Mouse (Mus musculus) MEL (cell line): ENCODE results near the gene Elp5. TPM values are rescaled to one million over a fixed set of nuclear protein-coding genes. Genes with fewer than 3 reads are reported as not detected.

Experiments used
- DNase-seq: peaks from one replicate; pipeline ENCODE4 v3.0.0; 2011; ENCODE audit warnings: low read depth, low spot score
- H3K27ac ChIP-seq: 2 replicates; pipeline ENCODE4 v1.5.1; 2012; ENCODE audit warnings: low read depth, mild to moderate bottlenecking, control low read depth, low read length, moderate library complexity; ENCODE audit not compliant: control insufficient read depth
- H3K27me3 ChIP-seq, 2 experiments: fragments of 150-350 bp in 1 of 2; sonication (generic) in 1 of 2; 2 replicates each; pipeline ENCODE4 v1.6.1; 2012; ENCODE audit warnings: low read length in 2 of 2, mild to moderate bottlenecking in 2 of 2, improper control_type of control experiment in 1 of 2, moderate library complexity in 1 of 2; ENCODE audit not compliant: insufficient read depth in 2 of 2, control insufficient read depth in 1 of 2
- H3K36me3 ChIP-seq, 2 experiments: 2 replicates each; pipeline ENCODE4 v1.6.1; 2012 to 2014; ENCODE audit warnings: low read length in 2 of 2, improper control_type of control experiment in 1 of 2, inconsistent platforms in 1 of 2, mild to moderate bottlenecking in 1 of 2; ENCODE audit not compliant: insufficient read depth in 2 of 2, control insufficient read depth in 1 of 2
- H3K4me1 ChIP-seq, 2 experiments: fragments of 150-350 bp in 1 of 2; sonication (generic) in 1 of 2; 2 replicates each; pipeline ENCODE4 v1.6.1; 2012; ENCODE audit warnings: low read length in 2 of 2, improper control_type of control experiment in 1 of 2, mild to moderate bottlenecking in 1 of 2; ENCODE audit not compliant: insufficient read depth in 2 of 2, control insufficient read depth in 1 of 2
- H3K4me3 ChIP-seq, 2 experiments: fragments of 150-350 bp in 1 of 2; sonication (generic) in 1 of 2; 2 replicates each; pipeline ENCODE4 v1.5.1; 2012; ENCODE audit warnings: low read depth in 2 of 2, low read length in 2 of 2, mild to moderate bottlenecking in 2 of 2, moderate library complexity in 2 of 2, control low read depth in 1 of 2, improper control_type of control experiment in 1 of 2; ENCODE audit not compliant: control insufficient read depth in 1 of 2, insufficient read depth in 1 of 2
- H3K79me2 ChIP-seq: 2 replicates; pipeline ENCODE4 v1.6.1; 2012; ENCODE audit warnings: mild to moderate bottlenecking, low read length, moderate library complexity; ENCODE audit not compliant: control insufficient read depth, poor library complexity, insufficient read depth
- H3K9ac ChIP-seq: 2 replicates; pipeline ENCODE4 v1.6.1; 2012; ENCODE audit warnings: low read depth, mild to moderate bottlenecking, control low read depth, low read length, moderate library complexity; ENCODE audit not compliant: control insufficient read depth, poor library complexity, severe bottlenecking
- H3K9me3 ChIP-seq: fragments of 150-350 bp; sonication (generic); replicated peaks from 2 replicates; pipeline ENCODE4 v1.6.1; 2012; ENCODE audit warnings: mild to moderate bottlenecking, low read length, improper control_type of control experiment, moderate library complexity; ENCODE audit not compliant: insufficient read depth
- BHLHE40 ChIP-seq: IDR thresholded peaks from 2 replicates; pipeline ENCODE4 v1.6.1; 2012; ENCODE audit warnings: low read depth, mild to moderate bottlenecking, inconsistent platforms, low read length, improper control_type of control experiment, borderline replicate concordance
- CHD1 ChIP-seq: IDR thresholded peaks from 2 replicates; pipeline ENCODE4 v1.6.1; 2012; ENCODE audit warnings: low read depth, mild to moderate bottlenecking, inconsistent platforms, low read length, improper control_type of control experiment
- CHD2 ChIP-seq: IDR thresholded peaks from 2 replicates; pipeline ENCODE4 v1.6.1; 2011; ENCODE audit warnings: low read length, improper control_type of control experiment
- CTCF ChIP-seq, 3 experiments: IDR thresholded peaks in 2 of 3; conservative IDR thresholded peaks in 1 of 3; 2 replicates each; pipeline ENCODE4 v1.5.1; 2011 to 2012; ENCODE audit warnings: low read length in 3 of 3, low read depth in 2 of 3, mild to moderate bottlenecking in 2 of 3, improper control_type of control experiment in 1 of 3, inconsistent platforms in 1 of 3, mixed read lengths in 1 of 3, moderate library complexity in 1 of 3; ENCODE audit not compliant: control insufficient read depth in 1 of 3, insufficient read depth in 1 of 3, poor library complexity in 1 of 3, severe bottlenecking in 1 of 3
- E2F4 ChIP-seq: IDR thresholded peaks from 2 replicates; pipeline ENCODE4 v1.6.1; 2011; ENCODE audit warnings: low read depth, low read length, improper control_type of control experiment, borderline replicate concordance
- ELF1 ChIP-seq: IDR thresholded peaks from 2 replicates; pipeline ENCODE4 v1.6.1; 2014; ENCODE audit warnings: low read depth, mild to moderate bottlenecking, inconsistent platforms, low read length, improper control_type of control experiment, moderate library complexity
- EP300 ChIP-seq, 2 experiments: IDR thresholded peaks; 2 replicates each; pipeline ENCODE4 v1.6.1; 2011; ENCODE audit warnings: improper control_type of control experiment in 2 of 2, low read length in 2 of 2, low read depth in 1 of 2, mild to moderate bottlenecking in 1 of 2
- ETS1 ChIP-seq: IDR thresholded peaks from 2 replicates; pipeline ENCODE4 v1.6.1; 2012; ENCODE audit warnings: low read depth, mild to moderate bottlenecking, inconsistent platforms, low read length, improper control_type of control experiment, moderate library complexity
- GABPA ChIP-seq: IDR thresholded peaks from 2 replicates; pipeline ENCODE4 v1.6.1; 2012; ENCODE audit warnings: low read depth, mild to moderate bottlenecking, inconsistent platforms, low read length, improper control_type of control experiment, moderate library complexity
- GATA1 ChIP-seq: IDR thresholded peaks from 2 replicates; pipeline ENCODE4 v1.6.1; 2011; ENCODE audit warnings: low read depth, low read length, improper control_type of control experiment
- HCFC1 ChIP-seq: IDR thresholded peaks from 2 replicates; pipeline ENCODE4 v1.6.1; 2012; ENCODE audit warnings: low read depth, mild to moderate bottlenecking, inconsistent platforms, low read length, improper control_type of control experiment, moderate library complexity
- JUND ChIP-seq: IDR thresholded peaks from 2 replicates; pipeline ENCODE4 v1.6.1; 2011; ENCODE audit warnings: low read depth, mild to moderate bottlenecking, improper control_type of control experiment, low read length
- KAT2A ChIP-seq: conservative IDR thresholded peaks from 2 replicates; pipeline ENCODE4 v1.6.1; 2012; ENCODE audit warnings: low read depth, low read length, improper control_type of control experiment, inconsistent platforms
- MAFK ChIP-seq: IDR thresholded peaks from 2 replicates; pipeline ENCODE4 v1.6.1; 2011; ENCODE audit warnings: low read depth, mild to moderate bottlenecking, low read length, improper control_type of control experiment, borderline replicate concordance
- MAX ChIP-seq: IDR thresholded peaks from 2 replicates; pipeline ENCODE4 v1.6.1; 2011; ENCODE audit warnings: low read length, improper control_type of control experiment
- MAZ ChIP-seq: IDR thresholded peaks from 2 replicates; pipeline ENCODE4 v1.6.1; 2012; ENCODE audit warnings: low read depth, mild to moderate bottlenecking, inconsistent platforms, low read length, improper control_type of control experiment
- MXI1 ChIP-seq: IDR thresholded peaks from 2 replicates; pipeline ENCODE4 v1.6.1; 2011; ENCODE audit warnings: mild to moderate bottlenecking, low read depth, low read length, improper control_type of control experiment
- MYB ChIP-seq: IDR thresholded peaks from 2 replicates; pipeline ENCODE4 v1.6.1; 2011; ENCODE audit warnings: mild to moderate bottlenecking, low read depth, low read length, improper control_type of control experiment
- NELFE ChIP-seq: IDR thresholded peaks from 2 replicates; pipeline ENCODE4 v1.6.1; 2011; ENCODE audit warnings: low read depth, low read length, improper control_type of control experiment
- NRF1 ChIP-seq: IDR thresholded peaks from 2 replicates; pipeline ENCODE4 v1.6.1; 2014; ENCODE audit warnings: low read depth, mild to moderate bottlenecking, inconsistent platforms, low read length, improper control_type of control experiment, moderate library complexity; ENCODE audit not compliant: poor library complexity, insufficient read depth, severe bottlenecking
- POLR2A ChIP-seq, 2 experiments: IDR thresholded peaks; 2 replicates each; pipeline ENCODE4 v1.6.1; 2011 to 2012; ENCODE audit warnings: low read length in 2 of 2, mild to moderate bottlenecking in 2 of 2, control low read depth in 1 of 2, improper control_type of control experiment in 1 of 2, low read depth in 1 of 2, moderate library complexity in 1 of 2; ENCODE audit not compliant: control insufficient read depth in 1 of 2, insufficient read depth in 1 of 2, poor library complexity in 1 of 2
- POLR2AphosphoS2 ChIP-seq: IDR thresholded peaks from 2 replicates; pipeline ENCODE4 v1.6.1; 2011; ENCODE audit warnings: low read length, improper control_type of control experiment
- RAD21 ChIP-seq: IDR thresholded peaks from 2 replicates; pipeline ENCODE4 v1.6.1; 2011; ENCODE audit warnings: mild to moderate bottlenecking, low read depth, low read length, improper control_type of control experiment
- RCOR1 ChIP-seq: IDR thresholded peaks from 2 replicates; pipeline ENCODE4 v1.6.1; 2012; ENCODE audit warnings: low read depth, mild to moderate bottlenecking, inconsistent platforms, low read length, improper control_type of control experiment
- SIN3A ChIP-seq: IDR thresholded peaks from 2 replicates; pipeline ENCODE4 v1.6.1; 2012; ENCODE audit warnings: low read length, improper control_type of control experiment, inconsistent platforms
- SMC3 ChIP-seq: IDR thresholded peaks from 2 replicates; pipeline ENCODE4 v1.6.1; 2011; ENCODE audit warnings: low read depth, low read length, improper control_type of control experiment
- TBP ChIP-seq: IDR thresholded peaks from 2 replicates; pipeline ENCODE4 v1.8.0; 2011; ENCODE audit warnings: low read depth, low read length, improper control_type of control experiment
- TCF12 ChIP-seq: IDR thresholded peaks from 2 replicates; pipeline ENCODE4 v1.6.1; 2014; ENCODE audit warnings: low read depth, mild to moderate bottlenecking, inconsistent platforms, low read length, improper control_type of control experiment, moderate library complexity
- UBTF ChIP-seq: IDR thresholded peaks from 2 replicates; pipeline ENCODE4 v1.6.1; 2012; ENCODE audit warnings: low read depth, mild to moderate bottlenecking, inconsistent platforms, low read length, improper control_type of control experiment, moderate library complexity, borderline replicate concordance; ENCODE audit not compliant: insufficient read depth
- USF1 ChIP-seq: IDR thresholded peaks from 2 replicates; pipeline ENCODE4 v1.6.1; 2014; ENCODE audit warnings: low read depth, mild to moderate bottlenecking, inconsistent platforms, low read length, improper control_type of control experiment, moderate library complexity
- USF2 ChIP-seq, 2 experiments: IDR thresholded peaks; 2 replicates each; pipeline ENCODE4 v1.6.1; 2011 to 2012; ENCODE audit warnings: improper control_type of control experiment in 2 of 2, low read length in 2 of 2, borderline replicate concordance in 1 of 2, inconsistent platforms in 1 of 2, low read depth in 1 of 2, mild to moderate bottlenecking in 1 of 2; ENCODE audit not compliant: insufficient read depth in 1 of 2
- ZC3H11A ChIP-seq: IDR thresholded peaks from 2 replicates; pipeline ENCODE4 v1.6.1; 2012; ENCODE audit warnings: low read depth, mild to moderate bottlenecking, inconsistent platforms, low read length, improper control_type of control experiment
- ZKSCAN1 ChIP-seq: IDR thresholded peaks from 2 replicates; pipeline ENCODE4 v1.6.1; 2012; ENCODE audit warnings: low read depth, mild to moderate bottlenecking, inconsistent platforms, low read length, improper control_type of control experiment, moderate library complexity
- ZMIZ1 ChIP-seq: IDR thresholded peaks from 2 replicates; pipeline ENCODE4 v1.6.1; 2012; ENCODE audit warnings: low read depth, mild to moderate bottlenecking, inconsistent platforms, low read length, improper control_type of control experiment, moderate library complexity
- ZNF384 ChIP-seq: IDR thresholded peaks from 2 replicates; pipeline ENCODE4 v1.6.1; 2012; ENCODE audit warnings: low read depth, mild to moderate bottlenecking, inconsistent platforms, low read length, improper control_type of control experiment
- polyA plus RNA-seq, 2 experiments: library from polyadenylated mRNA; stranded (reverse) in 1 of 2; unstranded in 1 of 2; fragments of >175 nt in 1 of 2; fragments of >200 nt in 1 of 2; gene quantifications; 2 replicates each; pipeline versions ENCODE4 v1.2.1 to v1.2.4; 2012; ENCODE audit warnings: low replicate concordance in 2 of 2, low read depth in 1 of 2; ENCODE audit not compliant: insufficient read length in 2 of 2, insufficient read depth in 1 of 2, missing spikeins in 1 of 2
- total RNA-seq: library from RNA; depleted of rRNA; stranded (reverse); fragments of 300-350 nt; gene quantifications from 2 replicates; pipeline ENCODE4 v1.2.3, GENCODE M21; 2012

Gene Elp5
- total and polyA plus RNA-seq, 3 experiments = 189 to 222 TPM; not detected in 1

DNA sequence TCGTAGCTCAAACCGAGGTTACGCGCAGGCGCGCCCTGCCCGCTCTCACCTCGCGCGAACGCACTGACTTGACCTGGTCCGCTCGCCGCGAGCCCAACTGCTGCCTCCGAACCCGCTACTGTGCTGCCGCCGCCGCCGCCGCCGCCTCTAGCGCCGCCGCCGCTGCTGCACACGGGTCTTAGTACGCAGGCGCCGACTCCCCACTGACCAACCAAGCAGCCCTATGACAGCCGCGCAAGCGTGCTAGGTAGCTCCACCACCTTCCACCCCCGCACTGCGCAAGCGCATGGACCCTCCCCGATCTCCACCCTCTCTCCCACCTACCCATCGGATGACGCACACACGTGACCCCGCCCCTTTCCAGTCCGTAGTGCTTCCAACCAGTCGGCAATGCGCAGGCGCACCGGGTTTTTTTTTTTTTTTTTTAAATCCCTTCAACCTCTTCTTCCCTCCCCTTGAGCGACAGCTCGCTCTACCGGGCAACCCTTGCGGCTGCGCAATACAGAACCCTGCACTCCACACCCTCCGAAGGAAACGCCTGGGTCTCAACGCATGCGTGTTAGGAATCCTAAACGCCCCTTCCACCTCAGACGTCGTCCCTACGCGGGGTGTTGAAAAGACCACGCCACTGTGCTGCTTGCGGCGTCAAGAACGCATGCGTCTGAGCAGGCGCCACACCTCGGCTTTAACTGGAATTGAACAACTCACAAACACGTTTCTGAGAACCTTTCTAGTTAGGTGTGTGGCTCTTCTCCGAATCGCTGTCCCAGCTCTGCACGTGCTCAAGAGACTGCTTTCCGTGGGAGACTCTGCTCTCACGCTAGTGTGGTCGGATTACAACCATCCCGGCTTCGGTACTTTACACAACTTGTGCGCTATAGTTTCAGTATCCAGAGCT, 61.0 kb downstream of the Elp5 start, which contains the start of gene Eif5a:
TSS of gene Eif5a (minus strand) at position 845 of the 898 bp plus-strand sequence.
- H3K27ac ChIP-seq = peak within 1 kb of the TSS; percentile 98
- H3K4me3 ChIP-seq = peak within 1 kb of the TSS; percentile 77 to 96
- H3K36me3 ChIP-seq = peaks cover 22 to 46% of the 10 kb centered on the region in 2 experiments
- DNase-seq = peak; percentile 100
- peaks cover 42% of the 10 kb centered on the region for H3K79me2 ChIP-seq
- H3K9ac ChIP-seq = peak within 1 kb of the TSS; percentile 89
- H3K4me1 ChIP-seq = peaks cover 13 to 35% of the 10 kb centered on the region in 2 experiments
- H3K27me3 ChIP-seq = no peaks in the 10 kb centered on the region
- H3K9me3 ChIP-seq = no peaks in the 10 kb centered on the region
- TF ChIP-seq JUND (no peak), ELF1 (peak; percentile 67), TCF12 (peak; percentile 70), ZNF384 (peak; percentile 100), MAX (peak; percentile 98), CHD2 (no peak), GABPA (no peak), SMC3 (peak; percentile 21; the same call in 1 of the 2 replicates), CHD1 (no peak), USF1 (peak; percentile 97), EP300 (IDR thresholded peaks at IDR 0.05; ENCODE audit: low read depth in 1 of 2, low read length in 2 of 2) (0 out of 4 replicates have a peak, but pooled peaks of 1 of the 2 experiments have one; percentile 26), BHLHE40 (peak; percentile 94), NRF1 (peak; percentile 80), ZC3H11A (no peak), MYB (no peak), MAFK (no peak), ZMIZ1 (peak; percentile 95), MAZ (peak; percentile 56), CTCF (IDR thresholded peaks at IDR 0.05 in 2 of 3, conservative IDR thresholded peaks at IDR 0.05 in 1 of 3; ENCODE audit: control insufficient read depth in 1 of 3, insufficient read depth in 1 of 3, low read depth in 2 of 3, low read length in 3 of 3, poor library complexity in 1 of 3, severe bottlenecking in 1 of 3) (peak; percentile 49 to 62 (median 59)), RCOR1 (no peak; the same call in 1 of the 2 replicates), MXI1 (peak; percentile 98), USF2 (IDR thresholded peaks at IDR 0.05; ENCODE audit: borderline replicate concordance in 1 of 2, insufficient read depth in 1 of 2, low read depth in 1 of 2, low read length in 2 of 2) (peak; percentile 67 to 86; a peak in 3 of 4 replicates), E2F4 (no peak), TBP (peak; percentile 86), UBTF (no peak), POLR2A (IDR thresholded peaks at IDR 0.05; ENCODE audit: control insufficient read depth in 1 of 2, insufficient read depth in 1 of 2, low read depth in 1 of 2, low read length in 2 of 2, poor library complexity in 1 of 2) (peak; percentile 95 to 99), RAD21 (no peak), GATA1 (no peak), HCFC1 (peak; percentile 84; the same call in 1 of the 2 replicates), KAT2A (no peak; the same call in 1 of the 2 replicates), SIN3A (peak; percentile 96), ETS1 (peak; percentile 58), NELFE (peak; percentile 95), ZKSCAN1 (peak; percentile 66; the same call in 1 of the 2 replicates), POLR2AphosphoS2 (peak; percentile 99)
